Mouse (Mus musculus): ENCODE data around the gene Gm28374. TPM values are rescaled to one million over a fixed set of nuclear protein-coding genes. Genes with fewer than 3 reads are reported as not detected.

Gm28374 gene
- total RNA-seq, 2 experiments from 2014 or later: 0.54 TPM; not detected in 1

DNA sequence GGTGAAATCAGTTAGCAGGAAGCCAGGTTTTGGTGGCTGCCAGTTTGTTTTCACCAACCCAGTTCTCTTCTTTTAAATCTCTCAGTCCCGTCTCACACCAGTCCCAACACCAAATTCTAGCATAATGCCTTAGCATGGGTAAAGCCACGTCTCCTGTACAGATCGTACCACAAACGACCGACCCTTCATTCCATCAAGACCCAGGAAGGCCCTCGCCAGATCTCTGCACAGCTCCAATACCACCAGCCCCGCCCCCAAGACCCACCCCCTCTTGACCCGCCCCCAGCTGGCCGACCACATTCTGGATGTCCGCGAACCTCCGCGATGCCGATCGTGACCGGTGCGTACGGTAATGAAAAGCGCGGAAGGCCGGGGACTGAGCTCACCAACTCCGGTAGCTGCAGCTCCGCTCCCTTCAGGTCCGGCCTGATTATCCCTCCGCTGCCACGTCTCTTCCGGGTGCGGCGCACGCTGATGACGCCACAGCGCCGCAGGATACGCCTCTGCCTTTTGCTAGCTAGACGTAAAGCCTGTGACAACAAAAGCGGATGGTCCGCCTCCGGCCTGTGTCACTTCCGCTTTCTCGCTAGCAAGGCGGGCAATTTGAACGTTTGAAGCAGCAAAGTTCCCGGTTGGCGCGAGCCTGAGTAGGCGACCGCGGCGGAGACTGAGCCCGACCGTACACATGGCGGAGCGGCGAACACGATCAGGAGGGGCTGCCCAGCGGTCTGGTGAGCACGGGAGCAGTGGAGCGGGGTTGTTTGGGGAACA, 2.6 kb upstream of the Gm28374 start, which contains the start of the genes Zfpl1 and Cdca5:
Zfpl1 (minus strand) TSS at position 479 of the 771 bp plus-strand sequence.
Cdca5 (plus strand) TSS at position 506 of the 771 bp plus-strand sequence.
- peak; percentile 94 to 97 for DNase-seq (ENCODE audit: extremely low spot score in 1 of 2, low spot score in 2 of 2)
- intact Hi-C loops (cut with DNase I): loop anchor here (2.0 to 10.0 kb wide), 3 partner anchors 24 to 250 kb away; partner anchors contain the start of genes Men1, Sac3d1 and Znhit2
- peak within 1 kb of the TSS; percentile 70 for H3K4me3 ChIP-seq
- TF ChIP-seq CTCF (IDR thresholded peaks at IDR 0.05): no peak; the same call in 1 of the 2 replicates
- peak within 1 kb of the TSS; percentile 22; the same call in 1 of the 2 replicates for H3K27ac ChIP-seq

GRCm38 (mm10) chr19:6079983-6080480, 2.0 kb downstream of the Gm28374 start, which contains the start of gene Tmem262:
Tmem262 (plus strand) TSS chr19:6080033.
- TF ChIP-seq CTCF (IDR thresholded peaks at IDR 0.05): no peak
- H3K4me3 ChIP-seq: no peak within 1 kb of the TSS
- H3K27ac ChIP-seq: no peak within 1 kb of the TSS
- DNase-seq (ENCODE audit: extremely low spot score in 1 of 2, low spot score in 2 of 2): no peak
- intact Hi-C loops (cut with DNase I): loop anchor here (5.0 to 10.0 kb wide), 2 partner anchors 37 to 255 kb away; partner anchors contain the start of genes Men1 and Sac3d1

DNA sequence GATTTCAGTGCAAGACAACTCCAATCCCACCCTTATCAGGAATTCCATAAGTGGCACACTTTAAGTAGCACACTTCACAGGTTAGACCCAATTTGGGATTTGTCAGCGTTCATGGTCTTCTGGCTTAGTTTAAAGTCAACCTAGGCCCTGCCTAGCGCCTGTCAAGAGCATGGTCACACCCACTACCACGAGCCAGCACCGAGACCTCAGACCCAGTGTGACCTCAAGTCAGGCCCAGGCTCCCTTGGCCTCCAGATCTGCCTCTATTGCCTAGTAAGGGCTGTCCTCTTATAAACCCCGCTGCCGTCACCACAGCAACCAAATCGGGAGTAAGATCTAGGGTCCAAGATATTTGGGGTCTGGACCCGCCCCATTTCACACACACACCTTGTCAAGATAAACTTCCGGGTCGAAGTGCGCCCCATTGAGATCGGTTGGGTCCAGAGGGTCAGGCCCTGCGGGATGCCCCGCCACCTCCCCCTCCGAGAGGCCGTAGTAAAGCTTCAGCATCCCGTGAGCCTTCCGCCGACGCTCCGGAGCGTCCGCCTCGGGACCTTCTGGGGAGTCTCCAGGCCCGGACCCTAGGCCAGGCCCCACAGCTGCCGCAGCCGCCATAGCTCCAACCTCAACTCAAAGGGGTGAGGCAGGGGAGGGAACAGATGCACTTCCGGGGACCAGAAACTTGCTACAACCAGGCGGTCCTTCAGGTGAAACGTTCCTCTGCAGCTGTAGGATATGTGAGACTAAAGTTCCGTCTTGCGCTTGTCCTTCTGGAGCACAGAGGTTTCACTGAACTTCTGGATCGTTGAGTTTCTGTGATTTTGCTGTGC, 5.3 kb downstream of the Gm28374 start, which contains the start of gene Vps51:
Vps51 (minus strand) TSS at position 668 of the 830 bp plus-strand sequence.
- Histone ChIP-seq H3K4me3 (peak within 1 kb of the TSS; percentile 85), H3K27ac (peak within 1 kb of the TSS; percentile 95)
- peak; percentile 84 to 87 for DNase-seq (ENCODE audit: extremely low spot score in 1 of 2, low spot score in 2 of 2)
- TF ChIP-seq CTCF (IDR thresholded peaks at IDR 0.05): no peak
- intact Hi-C loops (cut with DNase I): loop anchor here (1.0 kb wide), 1 partner anchor 30 kb away; the partner anchor contains the start of gene Syvn1

DNA sequence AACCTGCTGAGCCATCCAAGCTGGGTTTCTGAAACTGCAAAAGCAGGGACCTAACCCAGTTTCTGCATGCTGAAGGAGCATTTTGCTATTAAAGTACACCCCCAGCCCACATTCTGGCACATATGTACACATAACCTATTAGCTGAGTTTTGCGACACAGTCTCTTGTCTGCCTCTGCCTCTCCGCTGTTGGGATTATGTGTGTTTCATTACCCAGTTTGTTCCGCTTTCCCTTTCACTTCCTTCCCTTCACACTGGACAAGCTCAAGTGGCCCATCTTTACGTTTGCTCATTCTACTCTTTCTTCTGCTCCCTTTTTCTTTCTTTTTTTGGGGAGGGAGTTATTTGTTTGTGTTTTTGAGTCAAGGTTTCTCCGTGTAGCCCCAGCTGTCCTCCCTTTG, 8.2 kb downstream of the Gm28374 start:
- Histone ChIP-seq H3K27ac (no peak overlapping the region), H3K4me3 (no peak overlapping the region)
- intact Hi-C loops (cut with DNase I): no loop called here
- no peak for DNase-seq (ENCODE audit: extremely low spot score in 1 of 2, low spot score in 2 of 2)
- no peak for TF ChIP-seq CTCF (IDR thresholded peaks at IDR 0.05)

DNA sequence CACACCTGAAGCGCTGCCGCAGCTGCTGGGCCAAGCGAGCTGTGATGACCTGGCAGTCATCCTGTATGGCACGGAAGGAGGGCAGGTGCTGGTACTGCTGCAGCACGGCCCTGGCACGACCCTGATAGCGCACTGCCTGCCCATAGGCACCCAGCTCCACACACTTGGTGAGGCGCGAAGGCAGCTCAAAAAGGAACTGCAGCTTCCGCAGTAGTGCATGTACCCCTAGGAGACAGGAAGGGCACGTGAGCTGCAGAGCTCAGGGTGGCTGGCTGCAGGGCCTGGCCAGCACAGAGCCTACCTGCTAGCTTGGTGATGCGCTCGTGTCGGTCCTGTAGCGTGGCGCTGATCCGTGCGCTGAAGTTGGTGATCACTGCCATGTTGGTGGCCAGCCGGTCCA, 10.8 kb downstream of the Gm28374 start:
- intact Hi-C loops (cut with DNase I): no loop called here
- no peak for DNase-seq (ENCODE audit: extremely low spot score in 1 of 2, low spot score in 2 of 2)
- no peak overlapping the region for H3K4me3 ChIP-seq
- no peak for TF ChIP-seq CTCF (IDR thresholded peaks at IDR 0.05)
- no peak overlapping the region for H3K27ac ChIP-seq

DNA sequence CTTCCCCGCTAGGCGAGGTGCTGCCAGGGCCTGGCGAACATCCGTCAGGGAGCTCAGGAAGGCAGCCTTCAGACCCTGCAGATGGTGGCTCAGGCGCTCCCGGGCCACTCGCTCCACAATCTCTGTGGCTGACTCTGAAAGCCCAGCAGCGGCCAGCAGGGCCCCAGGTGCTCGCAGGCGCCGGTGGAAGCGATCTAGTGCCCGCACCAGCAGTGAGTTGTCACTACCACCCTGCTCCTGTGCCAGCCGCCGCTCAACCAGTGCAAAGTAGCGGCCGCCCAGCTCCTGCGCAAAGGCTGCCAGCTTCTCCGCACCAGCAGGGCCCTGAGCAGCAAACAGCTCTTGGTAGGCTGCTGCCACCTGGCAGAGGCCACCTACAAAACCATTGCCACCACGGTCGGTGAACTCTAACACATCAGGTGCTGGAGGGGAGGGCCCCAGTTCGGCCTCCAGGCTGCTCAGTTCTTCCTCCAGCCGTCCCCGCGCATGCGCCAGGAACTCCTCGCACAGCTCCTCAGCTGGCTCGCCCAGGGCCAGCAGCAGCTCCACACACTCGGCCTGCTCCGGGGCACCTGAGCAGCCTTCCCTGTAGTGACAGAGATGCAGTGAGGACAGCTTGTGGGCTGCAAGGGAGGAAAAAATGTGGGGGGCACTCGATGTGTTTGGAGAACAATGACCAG, 11.3 kb downstream of the Gm28374 start:
- no peak for TF ChIP-seq CTCF (IDR thresholded peaks at IDR 0.05)

DNA sequence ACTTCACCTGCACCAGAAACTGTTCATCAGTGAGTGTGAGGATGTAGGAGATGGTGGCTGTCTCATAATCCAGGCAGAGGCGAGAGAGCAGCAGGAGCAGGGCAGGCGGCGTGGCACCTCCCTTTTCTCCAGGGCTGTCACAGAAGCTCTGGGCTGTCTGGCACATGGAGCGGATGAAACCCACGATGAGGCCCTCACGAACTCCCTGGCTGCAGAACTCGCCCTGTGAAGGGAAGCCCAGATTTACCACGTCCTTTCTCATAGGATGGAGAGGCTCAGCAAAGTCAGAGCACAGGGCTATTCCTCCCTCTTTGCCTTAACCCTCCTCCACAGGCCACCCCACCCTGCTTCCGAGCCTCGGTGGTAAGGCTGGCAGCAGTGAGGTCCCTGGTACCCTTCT, 12.2 kb downstream of the Gm28374 start:
- Histone ChIP-seq H3K27ac (no peak overlapping the region), H3K4me3 (no peak overlapping the region)
- intact Hi-C loops (cut with DNase I): no loop called here
- TF ChIP-seq CTCF (IDR thresholded peaks at IDR 0.05): no peak
- DNase-seq (ENCODE audit: extremely low spot score in 1 of 2, low spot score in 2 of 2): no peak

More for the DNA sequence above, 11.3 kb downstream of the Gm28374 start:
- no peak overlapping the region for H3K4me3 ChIP-seq
- no peak overlapping the region for H3K27ac ChIP-seq
- DNase-seq (ENCODE audit: extremely low spot score in 1 of 2, low spot score in 2 of 2): no peak
- intact Hi-C loops (cut with DNase I): no loop called here

- no peak overlapping the region for H3K4me3 ChIP-seq
- TF ChIP-seq CTCF (IDR thresholded peaks at IDR 0.05): no peak; the same call in 1 of the 2 replicates
- intact Hi-C loops (cut with DNase I): no loop called here
Observed at GRCm38 (mm10) chr19:6068951-6069350, 13.1 kb downstream of the Gm28374 start.

GRCm38 (mm10) chr19:6067724-6068415, 14.2 kb downstream of the Gm28374 start, which contains the start of gene Tm7sf2:
Tm7sf2 (minus strand) TSS chr19:6068373.
- intact Hi-C loops (cut with DNase I): no loop called here
- H3K4me3 ChIP-seq: peak within 1 kb of the TSS; percentile 50
- peak; percentile 79 to 87 for DNase-seq (ENCODE audit: extremely low spot score in 1 of 2, low spot score in 2 of 2)
- H3K27ac ChIP-seq: peak within 1 kb of the TSS; percentile 66
- TF ChIP-seq CTCF (IDR thresholded peaks at IDR 0.05): no peak; the same call in 1 of the 2 replicates

More at GRCm38 (mm10) chr19:6068951-6069350, 13.1 kb downstream of the Gm28374 start:
- no peak overlapping the region for H3K27ac ChIP-seq
- no peak for DNase-seq (ENCODE audit: extremely low spot score in 1 of 2, low spot score in 2 of 2)

DNA sequence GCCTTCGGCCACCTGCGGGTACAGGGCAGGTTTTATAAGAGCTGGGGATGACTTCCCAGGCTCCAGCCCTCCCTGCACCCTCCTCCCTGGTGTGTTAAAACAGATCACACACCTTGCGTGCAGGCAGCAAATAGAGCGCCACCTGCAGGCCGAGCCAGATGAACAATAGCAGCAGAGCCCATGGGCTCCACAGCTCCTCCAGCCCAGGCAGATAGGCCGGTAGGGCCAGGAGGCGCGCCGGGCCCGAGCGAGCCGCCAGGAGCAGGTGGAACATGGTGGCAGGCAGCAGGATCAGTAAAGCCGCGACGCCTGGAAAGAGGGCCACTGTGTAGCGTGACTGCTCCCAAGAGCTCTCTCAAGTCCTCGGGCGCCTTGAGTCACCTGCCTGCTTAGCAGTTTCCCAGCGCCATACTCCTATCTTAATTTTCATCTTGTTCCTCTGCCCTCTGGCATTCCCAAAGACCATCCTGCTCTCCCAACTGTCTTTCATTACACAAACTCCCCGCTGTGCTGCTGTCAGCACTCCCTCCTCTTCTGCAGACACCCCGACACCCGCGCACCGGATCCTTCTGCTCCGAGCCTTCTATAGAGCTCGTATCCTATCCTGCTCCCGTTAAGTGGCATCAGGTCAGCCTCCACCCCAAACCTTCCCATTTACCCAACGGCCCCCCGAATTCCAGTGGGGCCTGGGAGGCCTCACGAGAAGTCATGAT, 14.9 kb downstream of the Gm28374 start:
- peak overlapping the region; percentile 66 for H3K27ac ChIP-seq
- peak overlapping the region; percentile 50 for H3K4me3 ChIP-seq
- TF ChIP-seq CTCF (IDR thresholded peaks at IDR 0.05): peak; percentile 91
- peak; percentile 80 to 82 for DNase-seq (ENCODE audit: extremely low spot score in 1 of 2, low spot score in 2 of 2)
- intact Hi-C loops (cut with DNase I): no loop called here

Measured in left cerebral cortex, adult 2 months (tissue).